Mouse (Mus musculus): ENCODE measurements around the gene Fanci. TPM values are rescaled to one million over a fixed set of nuclear protein-coding genes. Genes with fewer than 3 reads are reported as not detected.

The Fanci gene
- polyA plus RNA-seq, 1 experiment from 2014 or later, result 7.4 TPM

GRCm38 (mm10) chr7:79360056-79360455 lies 31.7 kb upstream of the Fanci start:
- H3K4me3 ChIP-seq (ENCODE audit: low read depth, low read length), result no peak overlapping the region
- no peak for ATAC-seq (ENCODE audit: low read depth)
- peaks cover 20% of the 10 kb centered on the region for H3K36me3 ChIP-seq (ENCODE audit: control insufficient read depth, insufficient read depth)
- peaks cover 18% of the 10 kb centered on the region for H3K4me1 ChIP-seq (ENCODE audit: control insufficient read depth, low read depth, low read length)
- H3K4me2 ChIP-seq (ENCODE audit: low read depth, low read length), result no peak overlapping the region
- H3K9ac ChIP-seq (ENCODE audit: low read depth, low read length), result no peak overlapping the region
- H3K27ac ChIP-seq (ENCODE audit: low read length), result no peak overlapping the region
- H3K27me3 ChIP-seq (ENCODE audit: control insufficient read depth, insufficient read depth, low read depth, low read length), result no peaks in the 10 kb centered on the region
- no peaks in the 10 kb centered on the region for H3K9me3 ChIP-seq (replicated peaks; ENCODE audit: control insufficient read depth, low read length)
- 84% methylated on average over 11 of the region's 11 CpGs for WGBS (ENCODE audit: insufficient replicate concordance)

- H3K9me3 ChIP-seq (replicated peaks; ENCODE audit: control insufficient read depth, low read length), result no peaks in the 10 kb centered on the region
- 74% methylated on average over 8 of the region's 8 CpGs for WGBS (ENCODE audit: insufficient replicate concordance)
These were observed 29.5 kb upstream of the Fanci start for GRCm38 (mm10) chr7:79362208-79362607.

GRCm38 (mm10) chr7:79362830-79363229 lies 28.9 kb upstream of the Fanci start:
- H3K36me3 ChIP-seq (ENCODE audit: control insufficient read depth, insufficient read depth), result peaks cover 5% of the 10 kb centered on the region
- H3K27ac ChIP-seq (ENCODE audit: low read length), result no peak overlapping the region
- no peaks in the 10 kb centered on the region for H3K27me3 ChIP-seq (ENCODE audit: control insufficient read depth, insufficient read depth, low read depth, low read length)

More at GRCm38 (mm10) chr7:79362208-79362607, 29.5 kb upstream of the Fanci start:
- H3K4me2 ChIP-seq (ENCODE audit: low read depth, low read length), result no peak overlapping the region
- H3K27me3 ChIP-seq (ENCODE audit: control insufficient read depth, insufficient read depth, low read depth, low read length), result no peaks in the 10 kb centered on the region
- H3K9ac ChIP-seq (ENCODE audit: low read depth, low read length), result no peak overlapping the region
- no peak overlapping the region for H3K4me3 ChIP-seq (ENCODE audit: low read depth, low read length)
- ATAC-seq (ENCODE audit: low read depth), result no peak
- peaks cover 18% of the 10 kb centered on the region for H3K4me1 ChIP-seq (ENCODE audit: control insufficient read depth, low read depth, low read length)
- peaks cover 5% of the 10 kb centered on the region for H3K36me3 ChIP-seq (ENCODE audit: control insufficient read depth, insufficient read depth)
- no peak overlapping the region for H3K27ac ChIP-seq (ENCODE audit: low read length)

GRCm38 (mm10) chr7:79363370-79364043 lies 28.2 kb upstream of the Fanci start:
- H3K4me3 ChIP-seq (ENCODE audit: low read depth, low read length), result no peak overlapping the region
- 22% methylated on average over 8 of the region's 8 CpGs for WGBS (ENCODE audit: insufficient replicate concordance)

More at GRCm38 (mm10) chr7:79362830-79363229, 28.9 kb upstream of the Fanci start:
- ATAC-seq (ENCODE audit: low read depth), result no peak
- Histone ChIP-seq H3K4me1 (ENCODE audit: control insufficient read depth, low read depth, low read length) (peaks cover 17% of the 10 kb centered on the region), H3K9ac (ENCODE audit: low read depth, low read length) (no peak overlapping the region), H3K9me3 (replicated peaks; ENCODE audit: control insufficient read depth, low read length) (no peaks in the 10 kb centered on the region), H3K4me3 (ENCODE audit: low read depth, low read length) (no peak overlapping the region), H3K4me2 (ENCODE audit: low read depth, low read length) (no peak overlapping the region)
- 57% methylated on average over 7 of the region's 7 CpGs for WGBS (ENCODE audit: insufficient replicate concordance)

GRCm38 (mm10) chr7:79368664-79369063 lies 23.1 kb upstream of the Fanci start:
- Histone ChIP-seq H3K4me2 (ENCODE audit: low read depth, low read length) (no peak overlapping the region), H3K4me1 (ENCODE audit: control insufficient read depth, low read depth, low read length) (no peaks in the 10 kb centered on the region), H3K9me3 (replicated peaks; ENCODE audit: control insufficient read depth, low read length) (no peaks in the 10 kb centered on the region), H3K27me3 (ENCODE audit: control insufficient read depth, insufficient read depth, low read depth, low read length) (no peaks in the 10 kb centered on the region; the same call in 1 of the 2 replicates), H3K9ac (ENCODE audit: low read depth, low read length) (no peak overlapping the region), H3K36me3 (ENCODE audit: control insufficient read depth, insufficient read depth) (no peaks in the 10 kb centered on the region), H3K4me3 (ENCODE audit: low read depth, low read length) (no peak overlapping the region), H3K27ac (ENCODE audit: low read length) (no peak overlapping the region)
- ATAC-seq (ENCODE audit: low read depth), result no peak
- WGBS (ENCODE audit: insufficient replicate concordance), result 28% methylated on average over 5 of the region's 5 CpGs

More at GRCm38 (mm10) chr7:79363370-79364043, 28.2 kb upstream of the Fanci start:
- H3K4me1 ChIP-seq (ENCODE audit: control insufficient read depth, low read depth, low read length), result peaks cover 10% of the 10 kb centered on the region
- ATAC-seq (ENCODE audit: low read depth), result peak; percentile 26
- H3K9me3 ChIP-seq (replicated peaks; ENCODE audit: control insufficient read depth, low read length), result no peaks in the 10 kb centered on the region
- no peaks in the 10 kb centered on the region for H3K27me3 ChIP-seq (ENCODE audit: control insufficient read depth, insufficient read depth, low read depth, low read length)
- peaks cover 5% of the 10 kb centered on the region for H3K36me3 ChIP-seq (ENCODE audit: control insufficient read depth, insufficient read depth)
- H3K4me2 ChIP-seq (ENCODE audit: low read depth, low read length), result no peak overlapping the region
- no peak overlapping the region for H3K9ac ChIP-seq (ENCODE audit: low read depth, low read length)
- H3K27ac ChIP-seq (ENCODE audit: low read length), result no peak overlapping the region

GRCm38 (mm10) chr7:79369416-79369815 lies 22.3 kb upstream of the Fanci start:
- H3K9me3 ChIP-seq (replicated peaks; ENCODE audit: control insufficient read depth, low read length), result no peaks in the 10 kb centered on the region
- 36% methylated on average over 4 of the region's 4 CpGs for WGBS (ENCODE audit: insufficient replicate concordance)

GRCm38 (mm10) chr7:79371321-79371879 lies 20.3 kb upstream of the Fanci start:
- Histone ChIP-seq H3K4me1 (ENCODE audit: control insufficient read depth, low read depth, low read length) (no peaks in the 10 kb centered on the region), H3K36me3 (ENCODE audit: control insufficient read depth, insufficient read depth) (no peaks in the 10 kb centered on the region), H3K4me3 (ENCODE audit: low read depth, low read length) (no peak overlapping the region), H3K9me3 (replicated peaks; ENCODE audit: control insufficient read depth, low read length) (no peaks in the 10 kb centered on the region), H3K9ac (ENCODE audit: low read depth, low read length) (no peak overlapping the region), H3K4me2 (ENCODE audit: low read depth, low read length) (no peak overlapping the region), H3K27ac (ENCODE audit: low read length) (no peak overlapping the region), H3K27me3 (ENCODE audit: control insufficient read depth, insufficient read depth, low read depth, low read length) (no peaks in the 10 kb centered on the region; the same call in 1 of the 2 replicates)
- ATAC-seq (ENCODE audit: low read depth), result peak; percentile 75
- WGBS (ENCODE audit: insufficient replicate concordance), result 10% methylated on average over 10 of the region's 10 CpGs

More at GRCm38 (mm10) chr7:79369416-79369815, 22.3 kb upstream of the Fanci start:
- no peak overlapping the region for H3K9ac ChIP-seq (ENCODE audit: low read depth, low read length)
- no peaks in the 10 kb centered on the region for H3K36me3 ChIP-seq (ENCODE audit: control insufficient read depth, insufficient read depth)
- H3K4me3 ChIP-seq (ENCODE audit: low read depth, low read length), result no peak overlapping the region
- no peak overlapping the region for H3K27ac ChIP-seq (ENCODE audit: low read length)
- no peak overlapping the region for H3K4me2 ChIP-seq (ENCODE audit: low read depth, low read length)
- H3K27me3 ChIP-seq (ENCODE audit: control insufficient read depth, insufficient read depth, low read depth, low read length), result no peaks in the 10 kb centered on the region; the same call in 1 of the 2 replicates
- no peak for ATAC-seq (ENCODE audit: low read depth)
- no peaks in the 10 kb centered on the region for H3K4me1 ChIP-seq (ENCODE audit: control insufficient read depth, low read depth, low read length)

- H3K9me3 ChIP-seq (replicated peaks; ENCODE audit: control insufficient read depth, low read length), result no peaks in the 10 kb centered on the region
- no peak overlapping the region for H3K9ac ChIP-seq (ENCODE audit: low read depth, low read length)
- no peak overlapping the region for H3K4me3 ChIP-seq (ENCODE audit: low read depth, low read length)
- H3K36me3 ChIP-seq (ENCODE audit: control insufficient read depth, insufficient read depth), result no peaks in the 10 kb centered on the region
- no peak overlapping the region for H3K27ac ChIP-seq (ENCODE audit: low read length)
- H3K4me2 ChIP-seq (ENCODE audit: low read depth, low read length), result no peak overlapping the region
- no peak for ATAC-seq (ENCODE audit: low read depth)
- H3K27me3 ChIP-seq (ENCODE audit: control insufficient read depth, insufficient read depth, low read depth, low read length), result no peaks in the 10 kb centered on the region; the same call in 1 of the 2 replicates
- H3K4me1 ChIP-seq (ENCODE audit: control insufficient read depth, low read depth, low read length), result peaks cover 6% of the 10 kb centered on the region
These were observed 17.7 kb upstream of the Fanci start for GRCm38 (mm10) chr7:79374017-79374416.

- H3K27ac ChIP-seq (ENCODE audit: low read length), result no peak overlapping the region
- peaks cover 4% of the 10 kb centered on the region; the same call in 1 of the 2 replicates for H3K27me3 ChIP-seq (ENCODE audit: control insufficient read depth, insufficient read depth, low read depth, low read length)
- peaks cover 6% of the 10 kb centered on the region for H3K4me1 ChIP-seq (ENCODE audit: control insufficient read depth, low read depth, low read length)
- no peak for ATAC-seq (ENCODE audit: low read depth)
- no peak overlapping the region for H3K9ac ChIP-seq (ENCODE audit: low read depth, low read length)
- H3K9me3 ChIP-seq (replicated peaks; ENCODE audit: control insufficient read depth, low read length), result no peaks in the 10 kb centered on the region
- 70% methylated on average over 5 of the region's 5 CpGs for WGBS (ENCODE audit: insufficient replicate concordance)
- H3K4me3 ChIP-seq (ENCODE audit: low read depth, low read length), result no peak overlapping the region
- no peaks in the 10 kb centered on the region for H3K36me3 ChIP-seq (ENCODE audit: control insufficient read depth, insufficient read depth)
- no peak overlapping the region for H3K4me2 ChIP-seq (ENCODE audit: low read depth, low read length)
These were observed 16.1 kb upstream of the Fanci start for GRCm38 (mm10) chr7:79375594-79375993.
